Mouse (Mus musculus): ENCODE measurements around the gene Spata16. TPM values are rescaled to one million over a fixed set of nuclear protein-coding genes. Genes with fewer than 3 reads are reported as not detected.

The Spata16 gene
- total and polyA plus RNA-seq, 3 experiments = not detected

- no peak for DNase-seq
These were observed 195.5 kb downstream of the Spata16 start for GRCm38 (mm10) chr3:26832954-26833353.

GRCm38 (mm10) chr3:26834178-26835050 lies 197.0 kb downstream of the Spata16 start:
- peak; percentile 13 for DNase-seq

GRCm38 (mm10) chr3:26835051-26835755 lies 197.8 kb downstream of the Spata16 start:
- no peak for DNase-seq

- no peak for DNase-seq
These were observed 207.6 kb downstream of the Spata16 start for GRCm38 (mm10) chr3:26845041-26845440.

GRCm38 (mm10) chr3:26847935-26848334 lies 210.5 kb downstream of the Spata16 start:
- DNase-seq = no peak

GRCm38 (mm10) chr3:26850207-26850606 lies 212.8 kb downstream of the Spata16 start:
- DNase-seq = no peak

- DNase-seq = no peak
These were observed 213.5 kb downstream of the Spata16 start for GRCm38 (mm10) chr3:26850691-26851563.

GRCm38 (mm10) chr3:26853557-26853956 lies 216.1 kb downstream of the Spata16 start:
- DNase-seq = no peak

GRCm38 (mm10) chr3:26874706-26875105 lies 237.3 kb downstream of the Spata16 start:
- DNase-seq = no peak

- no peak for DNase-seq
These were observed 239.9 kb downstream of the Spata16 start for GRCm38 (mm10) chr3:26877291-26877690.

- no peak for DNase-seq
These were observed 279.2 kb downstream of the Spata16 start for GRCm38 (mm10) chr3:26916607-26917006.

- no peak for DNase-seq
These were observed 283.6 kb downstream of the Spata16 start for GRCm38 (mm10) chr3:26920986-26921385.

- no peak for DNase-seq
These were observed 284.2 kb downstream of the Spata16 start for GRCm38 (mm10) chr3:26921576-26921975.

GRCm38 (mm10) chr3:26923391-26923790 lies 286.0 kb downstream of the Spata16 start:
- DNase-seq = no peak

- no peak for DNase-seq
These were observed 286.8 kb downstream of the Spata16 start for GRCm38 (mm10) chr3:26924212-26924611.

- no peak for DNase-seq
These were observed 295.7 kb downstream of the Spata16 start for GRCm38 (mm10) chr3:26933079-26933478.

GRCm38 (mm10) chr3:26936897-26937590 lies 299.6 kb downstream of the Spata16 start:
- no peak for DNase-seq

GRCm38 (mm10) chr3:26966776-26967175 lies 329.4 kb downstream of the Spata16 start:
- DNase-seq = no peak

GRCm38 (mm10) chr3:26968852-26969513 lies 331.6 kb downstream of the Spata16 start:
- peak; percentile 41 for DNase-seq

GRCm38 (mm10) chr3:26970529-26970928 lies 333.1 kb downstream of the Spata16 start:
- no peak for DNase-seq

- DNase-seq = no peak
These were observed 333.9 kb downstream of the Spata16 start for GRCm38 (mm10) chr3:26971276-26971675.
